Mouse (Mus musculus) megakaryocyte-erythroid progenitor cell, adult 5-6 weeks (primary cell): ENCODE results near the gene Rexo2. TPM values are rescaled to one million over a fixed set of nuclear protein-coding genes. Genes with fewer than 3 reads are reported as not detected.

Source experiments
- ATAC-seq: replicated peaks from 2 replicates; pipeline ENCODE4 v1.8.0; 2016; ENCODE audit warnings: mild to moderate bottlenecking, inconsistent platforms; ENCODE audit not compliant: severe bottlenecking, poor library complexity, low FRiP score, low TSS enrichment
- total RNA-seq, 2 experiments: library from RNA; stranded (forward) in 1 of 2; stranded (reverse) in 1 of 2; fragments of 200-1000, 215-1000 nt in 1 of 2; fragments of >200 nt in 1 of 2; fragmentation: Nextera tagmentation in 1 of 2; gene quantifications; 2 replicates each; pipeline ENCODE4 v1.2.3; 2014 to 2017

Gene Rexo2
- total RNA-seq, 2 experiments from 2014 or later = 214 to 373 TPM

GRCm38 (mm10) chr9:48421029-48421428 is 59.4 kb downstream of the Rexo2 start:
- no peak for ATAC-seq

GRCm38 (mm10) chr9:48420437-48420836 is 60.0 kb downstream of the Rexo2 start:
- no peak for ATAC-seq

- no peak for ATAC-seq
These were observed 61.6 kb downstream of the Rexo2 start for GRCm38 (mm10) chr9:48418829-48419228.

Other genes starting within 250 kb of the Rexo2 start
- 132 and 174 TPM in 2 replicates for gene Nxpe2, start 127.2 kb downstream of the Rexo2 start, total RNA-seq (2014; fragmentation: Nextera tagmentation)
- 89.5 and 143 TPM in 2 replicates for gene Nxpe2, start 127.2 kb downstream of the Rexo2 start, total RNA-seq (2017)
- 76.9 and 82.0 TPM in 2 replicates for gene Rbm7, start 14.7 kb upstream of the Rexo2 start, total RNA-seq (2014; fragmentation: Nextera tagmentation)
- 102 and 112 TPM in 2 replicates for gene Rbm7, start 14.7 kb upstream of the Rexo2 start, total RNA-seq (2017)
- gene Gm5617, start 14.8 kb upstream of the Rexo2 start, total RNA-seq (2014; fragmentation: Nextera tagmentation) = 11.3 and 17.5 TPM in 2 replicates
- gene Gm5617, start 14.8 kb upstream of the Rexo2 start, total RNA-seq (2017) = 1.4 and 8.0 TPM in 2 replicates
- gene Nnmt, start 124.5 kb upstream of the Rexo2 start, total RNA-seq (2014; fragmentation: Nextera tagmentation) = not detected in 2 replicates
- gene Nnmt, start 124.5 kb upstream of the Rexo2 start, total RNA-seq (2017) = not detected in 2 replicates